Mouse (Mus musculus): ENCODE measurements around the gene Sys1. TPM values are rescaled to one million over a fixed set of nuclear protein-coding genes. Genes with fewer than 3 reads are reported as not detected.

Gene Sys1
- polyA plus RNA-seq, 1 experiment from 2014 or later = 53.6 TPM

GRCm38 (mm10) chr2:164523301-164523773 lies 66.6 kb downstream of the Sys1 start:
- Histone ChIP-seq H3K4me3 (ENCODE audit: low read depth, low read length) (no peak overlapping the region), H3K27ac (replicated peaks; ENCODE audit: low read depth, low read length) (no peak overlapping the region), H3K9me3 (ENCODE audit: control insufficient read depth, low read length) (no peaks in the 10 kb centered on the region), H3K4me2 (ENCODE audit: low read depth, severe bottlenecking) (no peak overlapping the region), H3K9ac (ENCODE audit: low read length) (no peak overlapping the region), H3K4me1 (ENCODE audit: control insufficient read depth, insufficient read depth, low read length) (0 out of 2 replicates have a peak, but pooled peaks cover 3% of the 10 kb centered on the region), H3K27me3 (ENCODE audit: control insufficient read depth, insufficient read depth, low read length) (no peaks in the 10 kb centered on the region), H3K36me3 (ENCODE audit: control insufficient read depth, insufficient read depth, low read length) (no peaks in the 10 kb centered on the region)
- DNase-seq (ENCODE audit: low spot score) = no peak
- no peak for ATAC-seq (ENCODE audit: insufficient number of reproducible peaks, low FRiP score, low TSS enrichment, low read depth)
- WGBS = 82% methylated on average over 10 of the region's 10 CpGs

GRCm38 (mm10) chr2:164528557-164528956 lies 71.8 kb downstream of the Sys1 start:
- Histone ChIP-seq H3K4me1 (ENCODE audit: control insufficient read depth, insufficient read depth, low read length) (no peaks in the 10 kb centered on the region), H3K36me3 (ENCODE audit: control insufficient read depth, insufficient read depth, low read length) (no peaks in the 10 kb centered on the region), H3K27me3 (ENCODE audit: control insufficient read depth, insufficient read depth, low read length) (no peaks in the 10 kb centered on the region), H3K4me2 (ENCODE audit: low read depth, severe bottlenecking) (no peak overlapping the region), H3K4me3 (ENCODE audit: low read depth, low read length) (no peak overlapping the region), H3K9ac (ENCODE audit: low read length) (no peak overlapping the region), H3K9me3 (ENCODE audit: control insufficient read depth, low read length) (no peaks in the 10 kb centered on the region), H3K27ac (replicated peaks; ENCODE audit: low read depth, low read length) (no peak overlapping the region)
- ATAC-seq (ENCODE audit: insufficient number of reproducible peaks, low FRiP score, low TSS enrichment, low read depth) (no peak), DNase-seq (ENCODE audit: low spot score) (no peak)
- WGBS = 59% methylated on average over 5 of the region's 5 CpGs

Other genes starting within 250 kb of the Sys1 start
- gene Wfdc15b, start 235.3 kb upstream of the Sys1 start, polyA plus RNA-seq (2014; fragmentation: Nextera tagmentation; extraction: Ambion mirVana) = not detected in 2 replicates
- not detected in 2 replicates for gene Svs2, start 218.5 kb upstream of the Sys1 start, polyA plus RNA-seq (2014; fragmentation: Nextera tagmentation; extraction: Ambion mirVana)
- gene Svs3b, start 200.3 kb upstream of the Sys1 start, polyA plus RNA-seq (2014; fragmentation: Nextera tagmentation; extraction: Ambion mirVana) = not detected in 2 replicates
- not detected in 2 replicates for gene Svs4, start 178.5 kb upstream of the Sys1 start, polyA plus RNA-seq (2014; fragmentation: Nextera tagmentation; extraction: Ambion mirVana)
- gene Svs3a, start 167.7 kb upstream of the Sys1 start, polyA plus RNA-seq (2014; fragmentation: Nextera tagmentation; extraction: Ambion mirVana) = not detected in 2 replicates
- gene Svs6, start 140.2 kb upstream of the Sys1 start, polyA plus RNA-seq (2014; fragmentation: Nextera tagmentation; extraction: Ambion mirVana) = not detected in 2 replicates
- not detected in 2 replicates for gene Svs5, start 124.2 kb upstream of the Sys1 start, polyA plus RNA-seq (2014; fragmentation: Nextera tagmentation; extraction: Ambion mirVana)
- 0.43 and 0.76 TPM in 2 replicates for gene Slpi, start 67.9 kb upstream of the Sys1 start, polyA plus RNA-seq (2014; fragmentation: Nextera tagmentation; extraction: Ambion mirVana)
- 0.04 and 0.16 TPM in 2 replicates for gene Rbpjl, start 53.8 kb upstream of the Sys1 start, polyA plus RNA-seq (2014; fragmentation: Nextera tagmentation; extraction: Ambion mirVana)
- gene Matn4, start 51.8 kb upstream of the Sys1 start, polyA plus RNA-seq (2014; fragmentation: Nextera tagmentation; extraction: Ambion mirVana) = 2.7 and 3.6 TPM in 2 replicates
- 22.6 and 23.6 TPM in 2 replicates for gene Sdc4, start 13.1 kb upstream of the Sys1 start, polyA plus RNA-seq (2014; fragmentation: Nextera tagmentation; extraction: Ambion mirVana)
- 2.8 and 3.6 TPM in 2 replicates for gene Gm20458, start 4.0 kb downstream of the Sys1 start, polyA plus RNA-seq (2014; fragmentation: Nextera tagmentation; extraction: Ambion mirVana)
- not detected in 2 replicates for gene Trp53tg5, start 16.8 kb downstream of the Sys1 start, polyA plus RNA-seq (2014; fragmentation: Nextera tagmentation; extraction: Ambion mirVana)
- 0.38 and 1.3 TPM in 2 replicates for gene Dbndd2, start 29.1 kb downstream of the Sys1 start, polyA plus RNA-seq (2014; fragmentation: Nextera tagmentation; extraction: Ambion mirVana)
- 40.4 and 42.2 TPM in 2 replicates for gene Pigt, start 40.6 kb downstream of the Sys1 start, polyA plus RNA-seq (2014; fragmentation: Nextera tagmentation; extraction: Ambion mirVana)
- 38.7 and 38.9 TPM in 2 replicates for gene Wfdc2, start 105.4 kb downstream of the Sys1 start, polyA plus RNA-seq (2014; fragmentation: Nextera tagmentation; extraction: Ambion mirVana)
- gene Spint3, start 116.5 kb downstream of the Sys1 start, polyA plus RNA-seq (2014; fragmentation: Nextera tagmentation; extraction: Ambion mirVana) = not detected in 2 replicates
- gene Wfdc6a, start 128.5 kb downstream of the Sys1 start, polyA plus RNA-seq (2014; fragmentation: Nextera tagmentation; extraction: Ambion mirVana) = not detected in 2 replicates
- not detected in 2 replicates for gene Eppin, start 136.6 kb downstream of the Sys1 start, polyA plus RNA-seq (2014; fragmentation: Nextera tagmentation; extraction: Ambion mirVana)
- not detected in 2 replicates for gene Wfdc6b, start 156.6 kb downstream of the Sys1 start, polyA plus RNA-seq (2014; fragmentation: Nextera tagmentation; extraction: Ambion mirVana)
- not detected in 2 replicates for gene Wfdc8, start 156.7 kb downstream of the Sys1 start, polyA plus RNA-seq (2014; fragmentation: Nextera tagmentation; extraction: Ambion mirVana)
- gene Wfdc16, start 181.8 kb downstream of the Sys1 start, polyA plus RNA-seq (2014; fragmentation: Nextera tagmentation; extraction: Ambion mirVana) = not detected in 2 replicates
- gene Wfdc10, start 199.1 kb downstream of the Sys1 start, polyA plus RNA-seq (2014; fragmentation: Nextera tagmentation; extraction: Ambion mirVana) = not detected in 2 replicates
- gene Wfdc9, start 199.6 kb downstream of the Sys1 start, polyA plus RNA-seq (2014; fragmentation: Nextera tagmentation; extraction: Ambion mirVana) = not detected in 2 replicates
- gene Wfdc11, start 217.1 kb downstream of the Sys1 start, polyA plus RNA-seq (2014; fragmentation: Nextera tagmentation; extraction: Ambion mirVana) = not detected in 2 replicates
- gene Wfdc13, start 228.1 kb downstream of the Sys1 start, polyA plus RNA-seq (2014; fragmentation: Nextera tagmentation; extraction: Ambion mirVana) = 0.60 TPM in 1 of 2 replicates, not detected in the other
- gene Spint4, start 241.5 kb downstream of the Sys1 start, polyA plus RNA-seq (2014; fragmentation: Nextera tagmentation; extraction: Ambion mirVana) = not detected in 2 replicates

Measured in limb, embryonic 11.5 days (tissue).